Mouse (Mus musculus): ENCODE results near the gene Zfp40.
"Not testable (repeated sequence)": the region's sequence is repeated elsewhere in the genome, so short reads cannot be mapped to it uniquely, and the experiment has no call there.

Gene Zfp40

GRCm38 (mm10) chr17:23192453-23193379, at the start of gene Zfp40:
Gene Zfp40, minus strand, starts transcription at chr17:23193252.
- peak; percentile 72 to 82 for DNase-seq

DNA sequence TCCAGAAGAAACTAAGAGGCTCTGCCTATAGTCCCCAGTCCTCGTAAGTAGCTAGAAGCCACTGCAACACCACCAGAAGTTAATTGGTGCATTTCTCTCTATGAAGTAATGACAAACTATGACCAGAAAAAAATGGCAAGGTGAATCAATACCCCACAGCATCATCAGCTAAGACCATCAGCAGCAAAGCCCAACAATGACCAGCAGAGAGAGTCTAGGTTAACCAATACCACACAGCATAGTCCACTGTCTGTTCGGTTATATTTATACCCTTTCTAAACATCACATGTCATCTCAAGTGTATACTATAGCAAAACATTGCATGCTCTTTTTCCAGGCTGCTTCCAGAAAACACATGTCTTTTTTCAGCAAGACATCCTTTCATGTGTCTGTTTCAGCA, 25.3 kb upstream of the Zfp40 start:
- no peak for DNase-seq

- not testable (repeated sequence) for DNase-seq
Observed at GRCm38 (mm10) chr17:23199856-23200255, 6.8 kb upstream of the Zfp40 start.

DNA sequence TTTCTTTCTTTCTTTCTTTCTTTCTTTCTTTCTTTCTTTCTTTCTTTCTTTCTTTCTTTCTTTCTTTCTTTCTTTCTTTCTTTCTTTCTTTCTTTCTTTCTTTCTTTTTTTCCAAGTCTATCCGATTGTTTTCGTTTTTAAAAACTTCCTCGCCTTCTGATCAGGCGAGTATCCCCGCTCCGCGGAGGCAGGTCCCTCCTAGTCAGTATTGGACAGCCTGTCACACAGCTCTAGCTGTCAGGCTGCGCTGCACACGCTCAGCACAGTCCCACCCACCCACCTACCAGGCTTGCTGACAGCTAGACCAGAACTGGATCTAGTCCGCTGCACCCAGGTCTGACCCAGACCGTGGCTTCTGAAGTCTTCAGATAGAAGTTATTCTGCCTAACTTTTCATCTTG, 389 bp upstream of the Zfp40 start:
- peak; percentile 10 to 41 for DNase-seq

DNA sequence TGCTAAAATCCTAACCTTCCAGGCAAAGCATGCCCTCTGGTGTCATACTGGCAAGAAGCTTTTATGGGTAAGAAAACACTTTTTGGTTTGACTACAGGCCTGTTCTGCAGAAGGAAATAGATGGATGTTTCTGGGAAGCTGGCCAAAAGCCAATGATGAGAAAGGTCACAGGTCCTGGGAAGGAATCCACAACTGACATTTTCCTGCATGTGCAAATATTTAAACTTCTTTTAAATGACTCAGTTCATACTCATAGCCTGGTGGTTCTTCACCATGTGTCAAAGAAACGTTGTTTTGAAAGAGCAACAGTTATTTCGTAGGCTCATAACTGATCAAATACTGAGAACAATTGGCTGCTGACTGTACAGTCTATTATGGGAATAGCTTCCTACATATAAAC, 5.4 kb downstream of the Zfp40 start:
- DNase-seq: no peak
